Mouse (Mus musculus): Measurements from ENCODE around the gene Cacng5.

Gene Cacng5

DNA sequence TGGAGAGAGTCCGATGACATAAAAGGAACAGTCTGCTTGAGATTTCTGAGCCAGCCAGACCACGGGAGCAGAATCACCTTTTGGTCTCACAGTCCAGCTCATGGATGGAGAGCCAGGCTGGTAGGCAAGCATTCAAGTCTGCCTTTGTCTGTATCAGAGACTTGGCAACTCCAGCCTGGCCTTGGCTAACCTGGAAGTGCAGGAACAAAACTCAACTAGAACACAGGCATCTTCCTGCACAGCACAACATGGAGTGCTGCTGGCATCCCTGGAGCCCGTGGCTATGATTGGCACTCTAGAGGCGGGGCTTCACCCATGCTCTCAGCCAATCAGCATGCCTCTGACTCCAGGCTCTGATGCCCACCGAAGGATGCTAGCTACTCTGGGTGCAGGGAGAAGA is 38.0 kb downstream of the Cacng5 start:
- DNase-seq, result no peak

DNA sequence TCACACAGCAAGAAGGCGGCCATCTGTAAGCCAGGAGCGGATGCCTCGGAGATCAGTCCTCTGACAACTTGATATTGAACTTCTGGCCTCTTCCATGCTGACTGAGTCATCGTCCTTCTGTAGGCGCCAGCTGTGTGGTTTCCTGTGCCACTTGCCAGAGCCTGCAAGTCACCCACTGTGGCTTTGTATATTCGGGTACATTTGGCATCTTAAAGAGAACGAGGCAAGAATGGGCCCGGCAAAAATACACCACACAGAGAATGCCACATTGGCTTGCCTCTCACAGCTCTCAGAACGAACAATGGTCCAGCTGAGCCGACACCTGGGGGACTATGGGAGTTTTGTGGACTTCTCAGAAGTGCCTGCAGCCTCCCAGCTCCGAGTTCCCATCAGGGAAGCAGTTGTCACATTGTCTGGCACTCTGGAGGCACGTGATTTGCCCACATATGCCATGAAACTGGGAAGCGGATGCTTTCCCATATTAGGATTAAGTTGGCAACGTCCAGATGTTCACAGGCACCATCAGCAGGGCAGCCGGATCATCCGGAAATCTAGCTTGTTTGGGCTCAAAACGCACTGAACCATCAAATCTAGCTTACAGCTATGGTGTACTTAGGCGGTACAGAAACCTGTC is 38.9 kb downstream of the Cacng5 start:
- no peak for DNase-seq

DNA sequence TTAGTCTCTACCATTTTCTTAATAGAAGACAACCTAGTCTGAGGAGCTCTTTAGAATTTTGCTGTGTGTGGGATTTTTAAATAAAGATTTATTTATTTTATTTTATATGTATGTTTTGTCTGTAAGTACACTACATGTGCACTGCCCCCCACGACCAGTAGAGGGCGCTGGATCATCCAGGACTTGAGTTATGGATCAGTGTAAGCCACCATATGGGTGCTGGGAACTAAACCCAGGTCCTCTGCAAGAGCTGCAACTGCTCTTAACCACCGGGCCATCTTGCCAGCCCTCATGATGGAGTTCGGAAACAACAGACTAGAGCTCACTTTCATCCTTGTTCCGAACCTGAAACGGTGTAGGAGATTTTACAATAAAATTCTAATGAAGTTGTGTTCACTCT is 42.1 kb downstream of the Cacng5 start:
- no peak for DNase-seq

DNA sequence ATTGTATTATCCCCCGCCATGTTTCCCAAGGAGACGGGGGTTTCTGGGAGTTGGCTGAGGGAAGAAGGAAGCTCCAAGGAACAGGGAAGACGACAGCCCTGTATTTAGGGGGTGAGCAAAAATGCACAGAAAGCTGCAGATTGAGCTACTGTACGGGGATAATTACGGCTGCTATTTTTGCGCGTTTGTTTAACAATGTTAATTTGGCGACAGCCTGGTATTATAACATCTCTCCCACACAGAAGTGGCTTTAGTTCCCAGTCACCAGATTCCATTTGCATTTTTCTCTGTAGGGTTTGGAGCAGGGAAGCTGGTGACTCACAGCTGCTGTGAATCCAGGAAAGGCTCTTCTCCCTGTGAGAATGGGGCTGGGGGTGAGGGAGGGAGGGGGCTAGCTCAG is 47.3 kb downstream of the Cacng5 start:
- DNase-seq, result no peak

DNA sequence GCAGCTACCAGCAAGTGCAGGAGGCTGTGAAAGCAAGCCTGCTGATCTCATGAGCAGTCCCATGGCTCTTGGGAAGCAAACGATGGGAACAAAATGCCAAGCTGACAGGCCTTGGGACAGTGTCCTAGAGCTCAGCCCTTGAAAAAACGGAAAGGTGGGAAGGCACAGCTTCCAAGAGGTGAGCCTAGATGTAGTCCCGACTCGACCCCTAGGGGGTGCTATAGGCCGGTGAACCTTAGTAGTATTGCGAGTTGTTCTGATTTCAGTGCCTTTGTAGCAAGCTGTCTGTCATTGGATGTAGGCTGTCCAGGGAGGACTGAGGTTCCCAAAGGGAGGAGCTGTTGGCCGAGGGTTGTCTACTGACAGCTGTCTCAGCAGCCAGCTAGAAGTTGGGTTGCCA is 49.7 kb downstream of the Cacng5 start:
- DNase-seq, result peak; percentile 49 to 88

DNA sequence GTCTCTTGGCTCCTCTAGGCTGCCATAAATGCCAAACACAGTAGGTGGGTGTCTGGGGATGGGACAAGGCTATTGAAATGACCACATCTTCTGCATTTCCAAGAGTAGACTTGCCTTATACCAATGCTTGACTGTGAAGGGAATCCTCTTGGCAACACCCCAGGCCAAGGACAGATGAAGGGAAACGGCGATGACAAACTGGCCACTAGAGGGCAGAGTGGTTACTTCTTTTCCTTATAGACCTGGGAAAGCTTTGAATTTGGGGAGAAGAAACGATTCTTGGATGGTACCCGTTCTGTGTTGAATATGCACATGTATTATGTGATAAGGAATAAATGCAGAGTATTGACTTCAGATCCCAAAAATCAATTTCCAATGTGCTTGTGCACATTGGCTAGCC is 50.8 kb downstream of the Cacng5 start:
- DNase-seq, result peak; percentile 69 to 86

DNA sequence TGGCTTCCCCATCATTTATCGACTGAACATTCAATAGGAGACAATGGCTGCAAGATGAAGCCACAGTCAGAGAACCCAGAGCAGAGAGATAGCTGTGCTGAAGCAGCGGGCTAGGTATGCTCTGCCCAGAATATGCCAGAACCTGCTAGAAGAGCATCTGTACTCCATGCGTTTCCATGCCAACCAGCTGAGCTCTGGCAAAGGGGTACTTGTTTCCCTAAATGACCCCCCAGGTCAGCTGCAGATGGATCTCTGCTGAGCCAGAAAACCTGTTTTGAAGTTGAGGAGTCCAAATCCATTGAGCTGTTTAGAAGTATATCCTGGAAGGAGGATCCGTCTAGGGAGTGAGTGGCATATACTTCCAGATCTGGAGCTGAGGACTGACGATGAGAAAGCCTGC is 53.1 kb downstream of the Cacng5 start:
- no peak for DNase-seq

DNA sequence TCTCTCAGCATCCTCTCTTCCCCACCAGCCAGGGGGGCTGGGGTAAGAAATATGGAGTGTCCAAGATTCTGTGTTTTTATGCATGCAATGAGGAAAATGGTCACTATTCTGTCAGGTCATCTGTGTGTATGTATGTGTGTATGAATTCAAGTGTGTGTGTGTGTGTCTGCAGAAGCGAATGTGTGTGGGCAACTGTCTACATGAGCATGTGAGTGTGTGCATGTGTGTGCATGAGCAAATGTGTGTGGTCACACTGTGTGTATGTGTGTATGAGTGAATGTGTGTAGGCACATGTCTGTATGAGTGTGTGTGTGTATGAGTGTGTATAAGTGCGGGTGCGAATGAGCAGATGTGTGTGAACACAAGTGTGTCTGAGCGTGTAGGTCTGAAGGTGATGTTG is 55.0 kb downstream of the Cacng5 start:
- DNase-seq, result no peak

DNA sequence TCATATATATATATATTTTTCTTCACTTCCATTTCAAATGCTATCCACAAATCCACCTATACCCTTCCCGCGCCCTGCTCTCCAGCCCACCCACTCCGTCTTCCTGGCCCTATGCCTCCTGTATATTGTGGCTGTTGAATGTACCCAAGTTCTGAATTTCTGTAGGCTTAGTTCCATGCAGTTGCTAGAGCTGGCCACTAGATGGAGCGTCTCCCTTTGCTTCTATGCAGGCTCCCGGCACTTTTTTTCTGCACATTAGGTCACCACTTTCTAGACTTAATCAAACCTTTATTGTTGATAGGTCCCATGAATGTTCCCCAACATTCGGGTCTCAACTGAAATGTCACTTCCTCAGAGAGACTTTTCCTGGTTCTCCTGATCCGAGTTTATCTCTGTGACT is 55.6 kb downstream of the Cacng5 start:
- DNase-seq, result peak; percentile 31 to 67

DNA sequence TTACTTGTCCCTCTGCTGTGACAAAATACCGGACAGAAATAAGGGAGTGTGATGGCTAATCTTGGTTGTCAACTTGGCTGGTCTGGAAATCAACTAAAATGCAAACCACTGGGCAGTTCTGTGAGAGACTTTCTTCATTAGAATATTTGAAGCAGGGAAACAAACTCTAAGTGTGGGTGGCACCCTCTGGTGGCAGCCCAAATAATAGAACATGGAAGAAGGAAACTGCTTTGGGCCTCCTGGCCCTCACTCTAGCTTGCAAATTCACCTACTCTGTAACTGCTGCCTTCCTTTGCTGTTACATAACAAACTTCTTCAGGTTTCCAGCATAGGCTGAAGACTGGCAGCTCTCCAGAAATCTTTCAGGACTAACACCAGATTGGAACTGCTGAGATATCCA is 61.8 kb downstream of the Cacng5 start:
- peak; percentile 37 to 83 for DNase-seq

DNA sequence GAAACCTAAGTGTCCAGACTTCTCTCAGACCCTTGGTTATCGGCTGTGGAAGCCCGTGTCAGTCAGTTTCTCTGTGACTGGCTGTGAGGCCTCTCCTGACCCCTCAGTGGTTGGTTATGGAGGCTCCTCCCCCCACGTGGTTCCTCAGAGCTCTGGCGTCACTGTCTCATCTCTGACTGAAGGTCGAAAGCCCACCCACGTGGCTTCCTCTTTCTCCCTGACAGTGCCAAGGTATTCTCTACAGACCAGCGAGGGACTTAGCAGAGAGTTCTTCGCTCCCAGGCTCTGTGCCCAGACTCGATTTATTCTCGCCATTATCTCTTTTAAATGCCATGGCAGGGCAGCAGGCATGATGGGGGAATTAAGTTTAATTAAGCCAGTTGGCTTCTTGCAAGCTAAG is 65.2 kb downstream of the Cacng5 start:
- DNase-seq, result peak in 1 of 2 experiments; percentile 27

DNA sequence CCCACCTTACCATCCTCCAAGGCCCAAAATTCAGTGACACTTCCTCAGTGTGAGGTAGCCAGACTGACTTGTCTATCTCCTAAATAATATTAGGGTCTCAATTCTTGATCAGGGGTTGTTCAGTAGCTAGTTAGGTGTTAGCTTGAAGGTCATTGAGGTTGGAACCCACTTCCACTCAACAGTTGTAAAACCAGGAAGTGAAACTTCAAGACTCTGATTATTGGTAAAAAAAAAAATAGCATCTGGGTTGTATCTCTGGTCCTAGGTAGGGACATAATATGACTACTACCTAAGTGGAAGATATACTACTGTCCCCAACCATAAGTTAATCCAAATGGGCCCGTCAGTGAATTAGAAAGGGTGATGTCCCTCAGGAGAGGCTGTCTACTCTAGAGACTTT is 70.7 kb downstream of the Cacng5 start:
- DNase-seq, result no peak

DNA sequence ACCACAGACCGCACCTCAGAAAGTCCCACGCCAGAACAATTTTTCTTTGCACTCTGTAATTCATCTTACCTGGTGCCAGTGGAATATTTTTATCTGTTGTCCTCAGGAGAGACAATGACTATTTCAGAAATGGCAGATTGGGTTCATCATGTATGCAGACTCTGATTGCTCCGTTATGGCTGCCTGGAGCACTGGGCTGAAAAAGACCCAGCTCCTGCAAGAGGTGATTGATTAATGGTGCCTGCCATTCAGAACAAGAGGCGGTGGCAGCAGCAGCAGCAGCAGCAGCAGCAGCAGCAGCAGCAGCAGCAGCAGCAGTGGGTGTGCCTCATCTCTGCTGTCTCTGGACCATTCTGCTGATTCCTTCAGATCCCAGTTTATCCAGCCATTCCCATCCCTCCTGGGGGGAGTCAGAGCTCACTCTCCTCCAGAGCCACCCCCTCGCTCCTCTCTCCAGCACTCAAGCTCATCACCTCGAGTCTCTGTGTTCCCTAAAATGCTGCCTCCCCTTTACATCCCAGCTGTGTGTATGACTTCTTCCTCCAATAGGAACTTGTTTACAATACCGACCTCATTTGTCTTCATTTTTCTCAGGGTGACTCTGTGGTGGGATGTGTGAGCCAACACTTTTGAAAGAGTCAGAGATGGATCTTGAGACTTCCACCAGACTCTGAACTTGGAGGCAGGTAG is 81.4 kb downstream of the Cacng5 start:
- no peak for DNase-seq
